Mouse (Mus musculus) midbrain, embryonic 16.5 days (tissue): ENCODE data around the gene Stk32b. TPM values are rescaled to one million over a fixed set of nuclear protein-coding genes. Genes with fewer than 3 reads are reported as not detected.

Source experiments
- ATAC-seq: fragments of 200-750 bp; cut with Nextera tagmentation; 2 replicates; pipeline ENCODE4 v1.8.0; 2017; ENCODE audit warnings: moderate TSS enrichment
- H3K27ac ChIP-seq: fragments of 300-500 bp; sonication (generic); 2 replicates; pipeline ENCODE4 v1.5.1; 2014; ENCODE audit warnings: mild to moderate bottlenecking, low read length, mixed read lengths
- H3K27me3 ChIP-seq: fragments of 300-500 bp; sonication (generic); 2 replicates; pipeline ENCODE4 v1.6.1; 2014; ENCODE audit warnings: low read depth, low read length, mixed read lengths; ENCODE audit not compliant: control insufficient read depth, insufficient read depth
- H3K36me3 ChIP-seq: fragments of 300-500 bp; sonication (generic); 2 replicates; pipeline ENCODE4 v1.6.1; 2014; ENCODE audit warnings: mild to moderate bottlenecking, low read length, moderate library complexity, mixed read lengths; ENCODE audit not compliant: control insufficient read depth, insufficient read depth
- H3K4me1 ChIP-seq: fragments of 300-500 bp; sonication (generic); 2 replicates; pipeline ENCODE4 v1.6.1; 2014; ENCODE audit warnings: mild to moderate bottlenecking, low read length, mixed read lengths; ENCODE audit not compliant: control insufficient read depth, insufficient read depth
- H3K4me2 ChIP-seq: fragments of 300-500 bp; sonication (generic); 2 replicates; pipeline ENCODE4 v1.6.1; 2014; ENCODE audit warnings: mild to moderate bottlenecking, low read length, mixed read lengths
- H3K4me3 ChIP-seq: fragments of 300-500 bp; sonication (generic); 2 replicates; pipeline ENCODE4 v1.5.1; 2014; ENCODE audit warnings: low read depth, mild to moderate bottlenecking, low read length, moderate library complexity, mixed read lengths
- H3K9ac ChIP-seq: fragments of 300-500 bp; sonication (generic); 2 replicates; pipeline ENCODE4 v1.6.1; 2014; ENCODE audit warnings: low read depth, low read length, mixed read lengths
- H3K9me3 ChIP-seq: fragments of 300-500 bp; sonication (generic); replicated peaks from 2 replicates; pipeline ENCODE4 v1.6.1; 2014; ENCODE audit warnings: mild to moderate bottlenecking, low read length, mixed read lengths; ENCODE audit not compliant: control insufficient read depth, poor library complexity, severe bottlenecking
- WGBS: fragments of 180-500 bp; shearing (Covaris S2); extraction: QIAGEN DNeasy Blood & Tissue Kit; methylation state at CpG from one replicate; pipeline ENCODE4 v1.1.7; 2014; 5-methylcytosine and 5-hydroxymethylcytosine counted together
- polyA plus RNA-seq: library from polyadenylated mRNA; unstranded; fragments of >200 nt; fragmentation: Nextera tagmentation; extraction: Ambion mirVana; gene quantifications from 2 replicates; pipeline ENCODE4 v1.2.1, GENCODE M21; 2015

The Stk32b gene
- 29.6 and 34.7 TPM in 2 replicates for polyA plus RNA-seq

DNA sequence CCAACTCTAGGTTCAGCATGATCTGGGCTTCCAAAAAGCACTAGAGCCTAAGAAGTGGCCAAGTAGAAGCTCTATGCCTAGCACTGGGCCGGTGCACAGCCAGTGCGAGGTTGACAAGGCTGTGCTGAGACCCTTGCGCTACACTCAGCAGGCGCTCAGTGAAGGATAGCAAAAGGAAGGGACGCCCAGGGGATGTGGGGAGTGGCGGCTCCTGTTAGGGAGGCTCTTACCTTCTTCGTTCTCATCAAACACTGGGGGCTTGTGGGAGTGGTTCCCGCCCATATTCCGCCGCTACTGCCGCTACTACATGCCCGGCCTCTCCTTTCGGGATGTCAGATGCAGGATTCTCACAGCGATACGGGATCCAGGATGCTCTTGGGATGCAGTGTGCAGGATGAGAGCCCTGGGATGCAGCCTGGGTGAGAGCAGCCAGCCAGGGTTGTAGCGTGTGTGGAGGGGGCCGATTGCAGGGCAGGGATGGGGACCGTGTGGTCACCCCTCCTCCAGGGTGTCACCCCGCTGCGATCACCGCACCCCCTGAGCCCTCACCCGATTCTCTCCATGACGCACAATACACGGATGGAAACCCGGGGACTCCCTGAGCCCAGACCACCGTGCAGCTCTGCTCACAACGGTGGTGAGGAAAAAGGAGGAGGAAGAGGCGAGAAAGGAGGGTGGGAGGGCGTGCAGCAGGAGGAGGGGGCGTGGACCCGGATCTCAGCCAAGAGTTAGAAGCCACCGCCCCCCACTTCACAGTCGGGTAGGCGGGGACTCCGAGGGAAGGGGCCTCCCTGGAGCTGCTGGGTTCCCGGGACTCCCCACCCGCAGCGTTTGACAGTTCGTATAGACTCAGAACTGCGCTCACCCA, at the start of gene Stk32b:
Stk32b (minus strand) TSS at position 667 of the 868 bp plus-strand sequence.
- Histone ChIP-seq H3K36me3 (peaks cover 5% of the 10 kb centered on the region; the same call in 1 of the 2 replicates), H3K27ac (peak within 1 kb of the TSS; percentile 83), H3K9me3 (no peaks in the 10 kb centered on the region), H3K9ac (peak within 1 kb of the TSS; percentile 89), H3K4me3 (peak within 1 kb of the TSS; percentile 65), H3K27me3 (peaks cover 4% of the 10 kb centered on the region), H3K4me2 (peak within 1 kb of the TSS; percentile 49), H3K4me1 (peaks cover 23% of the 10 kb centered on the region)
- ATAC-seq, result peak; percentile 90
- WGBS, result under 1% methylated on average over 39 of the region's 40 CpGs

DNA sequence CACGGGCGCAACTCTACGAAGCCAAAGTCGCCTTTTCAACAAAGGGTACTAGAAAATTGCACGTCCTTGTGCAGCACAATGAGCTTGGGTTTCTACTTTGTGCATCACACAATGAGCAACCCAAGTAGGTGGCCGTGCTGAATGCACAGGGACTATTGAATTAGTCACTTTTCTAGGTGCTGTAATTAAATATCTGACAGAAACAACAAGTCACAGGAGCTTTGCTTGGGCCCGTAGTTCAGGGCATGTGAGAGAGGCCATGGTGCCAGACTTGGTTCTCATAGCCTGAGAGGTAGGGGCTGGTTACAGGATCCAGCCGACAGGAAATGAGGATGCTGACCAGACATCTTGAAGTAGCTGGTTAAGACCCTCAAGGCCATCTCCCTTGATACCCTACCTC, 48.9 kb upstream of the Stk32b start:
- Histone ChIP-seq H3K4me3 (no peak overlapping the region), H3K27ac (no peak overlapping the region), H3K36me3 (no peaks in the 10 kb centered on the region), H3K9me3 (no peaks in the 10 kb centered on the region), H3K4me2 (no peak overlapping the region), H3K27me3 (no peaks in the 10 kb centered on the region), H3K4me1 (peaks cover 8% of the 10 kb centered on the region; the same call in 1 of the 2 replicates), H3K9ac (no peak overlapping the region)
- WGBS, result 16% methylated on average over 8 of the region's 8 CpGs
- ATAC-seq, result no peak

DNA sequence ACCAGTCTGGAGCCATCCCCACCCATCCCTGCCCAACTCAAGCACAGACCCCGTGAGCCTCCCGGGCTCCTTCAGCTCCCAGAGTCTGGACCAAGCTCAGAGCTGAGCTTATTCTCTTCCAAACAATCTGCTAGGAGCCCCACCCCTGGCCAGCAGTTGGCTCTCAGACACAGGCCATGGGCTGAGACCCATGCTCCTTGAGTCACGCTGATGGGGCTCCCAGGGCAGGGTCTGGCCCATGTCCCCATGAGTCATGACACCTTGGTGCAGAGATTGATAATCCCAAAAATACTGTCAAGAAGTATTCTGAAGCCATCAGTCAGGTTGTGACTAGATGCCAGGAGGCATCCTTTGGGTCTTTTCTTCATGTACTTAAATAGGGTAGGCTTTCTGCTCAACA, 45.1 kb upstream of the Stk32b start:
- Histone ChIP-seq H3K4me1 (no peaks in the 10 kb centered on the region), H3K4me3 (no peak overlapping the region), H3K36me3 (no peaks in the 10 kb centered on the region), H3K27me3 (no peaks in the 10 kb centered on the region), H3K9me3 (no peaks in the 10 kb centered on the region), H3K9ac (no peak overlapping the region), H3K27ac (no peak overlapping the region), H3K4me2 (no peak overlapping the region)
- 95% methylated on average over 3 of the region's 3 CpGs for WGBS
- ATAC-seq, result no peak

- H3K36me3 ChIP-seq, result no peaks in the 10 kb centered on the region
- WGBS, result 89% methylated on average over 7 of the region's 7 CpGs
- no peak overlapping the region for H3K9ac ChIP-seq
These were observed 36.4 kb upstream of the Stk32b start for GRCm38 (mm10) chr5:37753366-37753765.

GRCm38 (mm10) chr5:37752027-37752967, 35.3 kb upstream of the Stk32b start:
- peak; percentile 91 for ATAC-seq
- Histone ChIP-seq H3K36me3 (no peaks in the 10 kb centered on the region), H3K27me3 (no peaks in the 10 kb centered on the region), H3K9ac (no peak overlapping the region), H3K27ac (no peak overlapping the region), H3K4me3 (no peak overlapping the region), H3K4me2 (no peak overlapping the region), H3K9me3 (no peaks in the 10 kb centered on the region), H3K4me1 (no peaks in the 10 kb centered on the region)
- 66% methylated on average over 8 of the region's 8 CpGs for WGBS

More at GRCm38 (mm10) chr5:37753366-37753765, 36.4 kb upstream of the Stk32b start:
- H3K9me3 ChIP-seq, result no peaks in the 10 kb centered on the region
- no peak overlapping the region for H3K4me2 ChIP-seq
- ATAC-seq, result no peak
- H3K27me3 ChIP-seq, result no peaks in the 10 kb centered on the region
- no peak overlapping the region for H3K4me3 ChIP-seq
- no peaks in the 10 kb centered on the region for H3K4me1 ChIP-seq
- no peak overlapping the region for H3K27ac ChIP-seq

DNA sequence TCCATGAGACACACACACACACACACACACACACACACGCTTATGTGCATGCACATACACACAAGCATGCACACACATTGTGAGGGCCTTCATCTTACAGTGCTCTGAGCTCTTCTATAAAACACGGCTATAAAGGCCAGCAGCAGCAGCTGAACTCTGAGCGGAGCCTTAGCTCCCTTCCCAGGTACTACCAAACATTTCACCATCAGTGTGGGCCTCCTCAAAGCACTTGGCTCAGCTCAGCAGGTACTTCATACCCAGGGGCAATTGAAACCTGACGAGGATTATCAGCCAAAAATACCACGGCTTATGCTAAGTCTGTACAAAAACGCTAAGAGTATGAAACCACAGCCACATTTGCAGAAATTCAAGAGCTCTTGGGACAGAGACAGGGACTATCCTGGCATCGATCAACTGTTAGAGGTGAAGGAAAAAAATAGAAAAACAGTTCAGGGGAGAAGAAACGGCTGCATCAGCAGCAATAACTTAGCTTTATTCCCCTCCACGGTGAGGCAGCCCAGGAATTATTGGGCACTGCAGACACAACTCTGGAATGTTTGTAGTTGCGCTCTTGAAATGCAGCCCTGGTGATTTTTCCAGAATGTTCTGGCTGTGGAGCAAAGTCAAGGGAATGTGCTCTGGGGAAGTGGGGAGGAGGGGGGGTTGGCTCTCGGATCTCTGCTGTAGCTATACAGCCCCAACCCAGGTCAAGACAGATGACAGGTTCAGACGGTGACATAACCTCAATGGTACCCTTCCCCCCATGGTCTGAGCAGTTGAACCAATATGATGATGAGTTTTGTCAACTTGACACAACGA, 27.1 kb upstream of the Stk32b start:
- Histone ChIP-seq H3K4me1 (no peaks in the 10 kb centered on the region), H3K4me2 (no peak overlapping the region), H3K9ac (no peak overlapping the region), H3K27me3 (no peaks in the 10 kb centered on the region), H3K36me3 (no peaks in the 10 kb centered on the region), H3K4me3 (no peak overlapping the region), H3K9me3 (no peaks in the 10 kb centered on the region), H3K27ac (no peak overlapping the region)
- ATAC-seq, result no peak
- WGBS, result 75% methylated on average over 13 of the region's 13 CpGs

GRCm38 (mm10) chr5:37736213-37736612, 19.2 kb upstream of the Stk32b start:
- Histone ChIP-seq H3K4me1 (no peaks in the 10 kb centered on the region), H3K9me3 (no peaks in the 10 kb centered on the region), H3K27ac (no peak overlapping the region), H3K36me3 (no peaks in the 10 kb centered on the region), H3K4me3 (no peak overlapping the region), H3K9ac (no peak overlapping the region), H3K27me3 (no peaks in the 10 kb centered on the region), H3K4me2 (no peak overlapping the region)
- WGBS, result 56% methylated on average over 7 of the region's 7 CpGs
- ATAC-seq, result no peak

DNA sequence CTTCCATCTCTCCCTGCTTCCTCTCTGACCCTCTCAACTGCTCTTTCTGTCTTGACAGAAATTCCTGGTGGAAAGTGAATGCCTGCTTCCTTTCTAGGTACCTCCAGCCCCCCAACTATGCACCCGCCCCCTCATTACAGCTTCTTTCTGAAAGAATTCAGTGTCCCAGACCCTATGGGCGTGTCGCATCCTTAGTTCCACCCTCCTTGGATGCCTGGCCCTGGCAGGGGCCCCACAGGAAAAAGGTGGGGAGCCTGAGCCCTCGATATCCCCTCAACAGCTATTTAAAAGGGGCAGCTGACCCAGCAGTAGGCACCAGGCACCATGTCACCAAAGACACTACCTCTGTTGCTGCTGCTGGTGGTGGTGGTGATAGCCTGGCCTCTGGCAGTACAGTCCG, 18.3 kb upstream of the Stk32b start, which contains the start of gene Cytl1:
Cytl1 (plus strand) TSS at position 296 of the 400 bp plus-strand sequence.
- Histone ChIP-seq H3K4me3 (no peak within 1 kb of the TSS), H3K4me1 (no peaks in the 10 kb centered on the region), H3K4me2 (no peak within 1 kb of the TSS), H3K27ac (no peak within 1 kb of the TSS), H3K9ac (no peak within 1 kb of the TSS), H3K36me3 (no peaks in the 10 kb centered on the region), H3K9me3 (no peaks in the 10 kb centered on the region), H3K27me3 (no peaks in the 10 kb centered on the region)
- WGBS, result 50% methylated on average over 5 of the region's 5 CpGs
- ATAC-seq, result no peak
